In genomic region chr14:29443091-29444026, GRCm38 (mm10) we compare ENCODE assay signal across 8 mouse cellular contexts.
DNase-seq lines count a peak whose midpoint lies in the region; ATAC-seq and TF ChIP-seq lines count a peak whose summit lies in the region.

No protein-coding gene starts in this region.

- peaks cover 10% of the 10 kb centered on the region for H3K4me1 ChIP-seq in forebrain, embryonic 14.5 days (ENCODE audit: control insufficient read depth, insufficient read depth, low read length)
- no peaks in the 10 kb centered on the region for H3K4me1 ChIP-seq in kidney, adult 2 months (ENCODE audit: control insufficient read depth, insufficient read depth, low read length)
- peaks cover 20% of the 10 kb centered on the region for H3K4me1 ChIP-seq in limb, embryonic 13.5 days

- peak overlapping the region; percentile 32 for H3K4me2 ChIP-seq in forebrain, embryonic 14.5 days (ENCODE audit: low read length)
- peak overlapping the region; percentile 53; the same call in 1 of the 2 replicates for H3K4me2 ChIP-seq in limb, embryonic 13.5 days (replicated peaks)

- DNase-seq in urinary bladder, postnatal 14 days (ENCODE audit: low spot score), result peak; percentile 33
- DNase-seq in urinary bladder, postnatal 4 days (ENCODE audit: low spot score in 2 of 2), result no peak
- DNase-seq in cerebellum, adult 18-20 months, result peak; percentile 49 to 69
- peak; percentile 84 for DNase-seq in forebrain, embryonic 14.5 days (ENCODE audit: low spot score)
- DNase-seq in kidney, adult 2 months, result peak; percentile 58
- DNase-seq in ovary, postnatal 14 days (ENCODE audit: low spot score), result peak; percentile 54
- no peak for DNase-seq in T-cell, adult 2 months (ENCODE audit: low spot score)

- ATAC-seq in forebrain, embryonic 14.5 days, result peak; percentile 48; the same call in 1 of the 2 replicates
- 0 out of 2 replicates have a peak, but pooled peaks have one; percentile 28 for ATAC-seq in limb, embryonic 13.5 days (ENCODE audit: low FRiP score, low read depth)

- no peaks in the 10 kb centered on the region for H3K36me3 ChIP-seq in forebrain, embryonic 14.5 days (ENCODE audit: control insufficient read depth, insufficient read depth, low read length)
- H3K36me3 ChIP-seq in kidney, adult 2 months (ENCODE audit: control insufficient read depth, insufficient read depth, low read length), result no peaks in the 10 kb centered on the region
- no peaks in the 10 kb centered on the region for H3K36me3 ChIP-seq in limb, embryonic 13.5 days

- no peaks in the 10 kb centered on the region for H3K9me3 ChIP-seq in forebrain, embryonic 14.5 days (replicated peaks; ENCODE audit: control insufficient read depth, low read length)
- no peaks in the 10 kb centered on the region for H3K9me3 ChIP-seq in limb, embryonic 13.5 days

- peak; percentile 69 for TF ChIP-seq CTCF in kidney, adult 2 months (conservative IDR thresholded peaks at IDR 0.05; ENCODE audit: insufficient read depth, insufficient read length, low read depth, low read length)

- no peaks in the 10 kb centered on the region for H3K27me3 ChIP-seq in forebrain, embryonic 14.5 days (replicated peaks; ENCODE audit: control insufficient read depth, insufficient read depth, low read length)
- no peaks in the 10 kb centered on the region for H3K27me3 ChIP-seq in kidney, adult 2 months (replicated peaks; ENCODE audit: control insufficient read depth, insufficient read depth, low read length)
- peaks cover 11% of the 10 kb centered on the region; the same call in 1 of the 2 replicates for H3K27me3 ChIP-seq in limb, embryonic 13.5 days

- H3K9ac ChIP-seq in forebrain, embryonic 14.5 days (ENCODE audit: low read length), result no peak overlapping the region
- no peak overlapping the region for H3K9ac ChIP-seq in limb, embryonic 13.5 days

- 11% methylated on average over 15 of the region's 15 CpGs for WGBS in forebrain, embryonic 14.5 days
- 27% methylated on average over 15 of the region's 15 CpGs for WGBS in kidney, adult 2 months
- WGBS in limb, embryonic 13.5 days, result 22% methylated on average over 15 of the region's 15 CpGs

- H3K4me3 ChIP-seq in forebrain, embryonic 14.5 days (ENCODE audit: low read depth, low read length), result no peak overlapping the region
- no peak overlapping the region for H3K4me3 ChIP-seq in kidney, adult 2 months (ENCODE audit: insufficient read depth, low read depth, low read length)
- H3K4me3 ChIP-seq in limb, embryonic 13.5 days, result no peak overlapping the region

- no peak for TF ChIP-seq POLR2A in kidney, adult 2 months (IDR thresholded peaks at IDR 0.05; ENCODE audit: low read depth, low read length)

- H3K27ac ChIP-seq in forebrain, embryonic 14.5 days (ENCODE audit: low read depth, low read length), result no peak overlapping the region
- H3K27ac ChIP-seq in kidney, adult 2 months (ENCODE audit: insufficient read depth, low read depth, low read length), result no peak overlapping the region
- no peak overlapping the region for H3K27ac ChIP-seq in limb, embryonic 13.5 days

Comparison
In these comparisons a context has a peak if more than half of its experiments do, and no peak if none do; other contexts are left out.
1. DNase-seq: peak in urinary bladder, postnatal 14 days (single experiment), cerebellum, adult 18-20 months (2 of 2), forebrain, embryonic 14.5 days (single experiment), kidney, adult 2 months (single experiment) and ovary, postnatal 14 days (single experiment); none in urinary bladder, postnatal 4 days (0 of 2) and T-cell, adult 2 months (single experiment).